Mouse (Mus musculus) liver, postnatal 0 days (tissue): ENCODE data around the gene Zcchc14. TPM values are rescaled to one million over a fixed set of nuclear protein-coding genes. Genes with fewer than 3 reads are reported as not detected.

Experiments used
- ATAC-seq: fragments of 200-750 bp; cut with Nextera tagmentation; 2 replicates; pipeline ENCODE4 v1.8.0; 2017; ENCODE audit warnings: mild to moderate bottlenecking, moderate library complexity
- DNase-seq: peaks from one replicate; pipeline ENCODE4 v3.0.0-alpha.2; 2016
- H3K27ac ChIP-seq: fragments of 300-500 bp; sonication (generic); 2 replicates; pipeline ENCODE4 v1.5.1; 2014; ENCODE audit warnings: antibody characterized with exemption, moderate library complexity, mild to moderate bottlenecking, low read depth
- H3K27me3 ChIP-seq: fragments of 300-500 bp; sonication (generic); 2 replicates; pipeline ENCODE4 v1.6.1; 2014; ENCODE audit warnings: low read length, control low read depth, mixed read lengths; ENCODE audit not compliant: insufficient read depth
- H3K36me3 ChIP-seq: fragments of 300-500 bp; sonication (generic); replicated peaks from 2 replicates; pipeline ENCODE4 v1.6.1; 2014; ENCODE audit warnings: mild to moderate bottlenecking, control low read depth, low read length, moderate library complexity, mixed read lengths; ENCODE audit not compliant: insufficient read depth
- H3K4me1 ChIP-seq: fragments of 300-500 bp; sonication (generic); 2 replicates; pipeline ENCODE4 v1.6.1; 2014; ENCODE audit warnings: antibody characterized with exemption, mild to moderate bottlenecking, control low read depth; ENCODE audit not compliant: insufficient read depth
- H3K4me2 ChIP-seq: fragments of 300-500 bp; sonication (generic); 2 replicates; pipeline ENCODE4 v1.6.1; 2014; ENCODE audit warnings: low read depth, mild to moderate bottlenecking, low read length, moderate library complexity, mixed read lengths
- H3K4me3 ChIP-seq: fragments of 300-500 bp; sonication (generic); 2 replicates; pipeline ENCODE4 v1.5.1; 2014; ENCODE audit warnings: low read depth, low read length
- H3K9ac ChIP-seq: fragments of 300-500 bp; sonication (generic); replicated peaks from 2 replicates; pipeline ENCODE4 v1.6.1; 2014; ENCODE audit warnings: mild to moderate bottlenecking, moderate library complexity
- H3K9me3 ChIP-seq: fragments of 300-500 bp; sonication (generic); 2 replicates; pipeline ENCODE4 v1.6.1; 2016; ENCODE audit warnings: mild to moderate bottlenecking, control low read depth, low read length, mixed read lengths
- CTCF ChIP-seq: sonication (generic); IDR thresholded peaks from 2 replicates; pipeline ENCODE4 v1.5.1; 2016; ENCODE audit warnings: antibody characterized with exemption, low read depth
- EP300 ChIP-seq: IDR thresholded peaks from 2 replicates; pipeline ENCODE4 v1.6.1; 2016; ENCODE audit warnings: antibody characterized with exemption, low read depth, mild to moderate bottlenecking
- WGBS: fragments of 180-500 bp; shearing (Covaris S2); extraction: QIAGEN DNeasy Blood & Tissue Kit; methylation state at CpG from one replicate; pipeline ENCODE4 v1.1.7; 2014; ENCODE audit not compliant: insufficient replicate concordance; 5-methylcytosine and 5-hydroxymethylcytosine counted together
- polyA plus RNA-seq: library from polyadenylated mRNA; unstranded; fragments of >200 nt; fragmentation: Nextera tagmentation; extraction: Ambion mirVana; gene quantifications from 2 replicates; pipeline ENCODE4 v1.2.1, GENCODE M21; 2015

Zcchc14 gene
- polyA plus RNA-seq, 1 experiment from 2014 or later, result 2.3 TPM

DNA sequence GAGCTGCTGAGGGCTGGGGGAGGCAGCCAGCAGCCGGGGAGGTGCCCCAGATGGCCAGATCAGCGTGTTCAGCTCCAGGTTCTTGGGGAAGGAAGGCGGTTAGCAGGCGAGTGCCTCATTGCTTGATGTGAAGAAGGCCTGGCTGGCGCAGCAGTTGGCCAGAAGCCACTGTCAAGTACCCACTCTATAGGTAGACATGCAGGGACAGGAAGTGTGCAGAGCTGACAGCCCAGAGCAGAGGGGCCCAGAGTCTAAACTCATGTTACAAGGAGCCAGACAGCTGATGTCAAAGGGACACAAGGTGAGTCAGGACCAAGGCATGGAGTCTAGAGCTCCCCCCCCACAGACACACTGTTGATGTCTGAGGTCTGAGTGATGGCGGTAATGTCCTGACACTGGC, 102.6 kb downstream of the Zcchc14 start:
- Histone ChIP-seq H3K9me3 (no peaks in the 10 kb centered on the region), H3K4me2 (no peak overlapping the region), H3K4me3 (no peak overlapping the region), H3K27me3 (no peaks in the 10 kb centered on the region), H3K4me1 (no peaks in the 10 kb centered on the region), H3K36me3 (peaks cover 33% of the 10 kb centered on the region), H3K9ac (no peak overlapping the region), H3K27ac (no peak overlapping the region)
- TF ChIP-seq EP300 (no peak), CTCF (no peak)
- ATAC-seq (no peak), DNase-seq (no peak)
- 82% methylated on average over 6 of the region's 6 CpGs for WGBS

Other genes starting within 250 kb of the Zcchc14 start
- gene 1700018B08Rik, start 108.6 kb downstream of the Zcchc14 start, polyA plus RNA-seq, result not detected in 2 replicates
- gene Fbxo31, start 74.1 kb downstream of the Zcchc14 start, polyA plus RNA-seq, result 12.3 and 13.9 TPM in 2 replicates
- gene Map1lc3b, start 62.5 kb downstream of the Zcchc14 start, polyA plus RNA-seq, result 205 and 222 TPM in 2 replicates
- 0.11 TPM in 2 replicates for gene Jph3, start 76.7 kb upstream of the Zcchc14 start, polyA plus RNA-seq
- 8.2 and 8.7 TPM in 2 replicates for gene Klhdc4, start 176.7 kb upstream of the Zcchc14 start, polyA plus RNA-seq